Mouse (Mus musculus): ENCODE measurements around the gene 4933428G20Rik. TPM values are rescaled to one million over a fixed set of nuclear protein-coding genes. Genes with fewer than 3 reads are reported as not detected.

Gene 4933428G20Rik
- total RNA-seq, 2 experiments from 2014 or later: 0.25 TPM; not detected in 1

GRCm38 (mm10) chr11:97539622-97540021 lies 39.5 kb upstream of the 4933428G20Rik start:
- Histone ChIP-seq H3K27ac (peak overlapping the region; percentile 32; the same call in 1 of the 2 replicates), H3K4me3 (no peak overlapping the region)
- TF ChIP-seq CTCF (conservative IDR thresholded peaks at IDR 0.05): no peak
- DNase-seq (ENCODE audit: low spot score in 2 of 2): no peak

- Histone ChIP-seq H3K27ac (peak overlapping the region; percentile 87), H3K4me3 (peak overlapping the region; percentile 2; the same call in 1 of the 2 replicates)
- DNase-seq (ENCODE audit: low spot score in 2 of 2): no peak
- no peak for TF ChIP-seq CTCF (conservative IDR thresholded peaks at IDR 0.05)
These were observed 37.5 kb upstream of the 4933428G20Rik start for GRCm38 (mm10) chr11:97537580-97538089.

GRCm38 (mm10) chr11:97536835-97537579 lies 36.9 kb upstream of the 4933428G20Rik start:
- Histone ChIP-seq H3K4me3 (peak overlapping the region; percentile 50), H3K27ac (peak overlapping the region; percentile 87)
- peak; percentile 38 for TF ChIP-seq CTCF (conservative IDR thresholded peaks at IDR 0.05)
- no peak for DNase-seq (ENCODE audit: low spot score in 2 of 2)

- H3K27ac ChIP-seq: peak overlapping the region; percentile 87
- TF ChIP-seq CTCF (conservative IDR thresholded peaks at IDR 0.05): no peak
- peak overlapping the region; percentile 50; the same call in 1 of the 2 replicates for H3K4me3 ChIP-seq
- DNase-seq (ENCODE audit: low spot score in 2 of 2): no peak
These were observed 36.1 kb upstream of the 4933428G20Rik start for GRCm38 (mm10) chr11:97536083-97536747.

GRCm38 (mm10) chr11:97535660-97536059 lies 35.5 kb upstream of the 4933428G20Rik start:
- H3K27ac ChIP-seq: peak overlapping the region; percentile 70; the same call in 1 of the 2 replicates
- DNase-seq (ENCODE audit: low spot score in 2 of 2): no peak
- TF ChIP-seq CTCF (conservative IDR thresholded peaks at IDR 0.05): no peak
- H3K4me3 ChIP-seq: no peak overlapping the region

GRCm38 (mm10) chr11:97535308-97535630 lies 35.1 kb upstream of the 4933428G20Rik start:
- Histone ChIP-seq H3K27ac (peak overlapping the region; percentile 70), H3K4me3 (no peak overlapping the region)
- DNase-seq (ENCODE audit: low spot score in 2 of 2): no peak
- TF ChIP-seq CTCF (conservative IDR thresholded peaks at IDR 0.05): no peak

- no peak for TF ChIP-seq CTCF (conservative IDR thresholded peaks at IDR 0.05)
- peak in 1 of 2 experiments; percentile 48 for DNase-seq (ENCODE audit: low spot score in 2 of 2)
- Histone ChIP-seq H3K4me3 (peak overlapping the region; percentile 15; the same call in 1 of the 2 replicates), H3K27ac (peak overlapping the region; percentile 70)
These were observed 34.5 kb upstream of the 4933428G20Rik start for GRCm38 (mm10) chr11:97534442-97535307.

GRCm38 (mm10) chr11:97533653-97534052 lies 33.5 kb upstream of the 4933428G20Rik start:
- H3K27ac ChIP-seq: peak overlapping the region; percentile 53; the same call in 1 of the 2 replicates

GRCm38 (mm10) chr11:97532950-97533582 lies 32.9 kb upstream of the 4933428G20Rik start:
- DNase-seq (ENCODE audit: low spot score in 2 of 2): no peak
- no peak for TF ChIP-seq CTCF (conservative IDR thresholded peaks at IDR 0.05)
- no peak overlapping the region for H3K4me3 ChIP-seq
- H3K27ac ChIP-seq: peak overlapping the region; percentile 53; the same call in 1 of the 2 replicates

More at GRCm38 (mm10) chr11:97533653-97534052, 33.5 kb upstream of the 4933428G20Rik start:
- TF ChIP-seq CTCF (conservative IDR thresholded peaks at IDR 0.05): no peak
- no peak overlapping the region for H3K4me3 ChIP-seq
- no peak for DNase-seq (ENCODE audit: low spot score in 2 of 2)

GRCm38 (mm10) chr11:97532354-97532753 lies 32.2 kb upstream of the 4933428G20Rik start:
- no peak for DNase-seq (ENCODE audit: low spot score in 2 of 2)
- no peak for TF ChIP-seq CTCF (conservative IDR thresholded peaks at IDR 0.05)
- Histone ChIP-seq H3K4me3 (no peak overlapping the region), H3K27ac (peak overlapping the region; percentile 69; the same call in 1 of the 2 replicates)

GRCm38 (mm10) chr11:97531381-97532260 lies 31.5 kb upstream of the 4933428G20Rik start:
- peak; percentile 90 to 95 for DNase-seq (ENCODE audit: low spot score in 2 of 2)
- peak overlapping the region; percentile 69 for H3K27ac ChIP-seq
- peak; percentile 95 for TF ChIP-seq CTCF (conservative IDR thresholded peaks at IDR 0.05)
- H3K4me3 ChIP-seq: peak overlapping the region; percentile 48
